Mouse (Mus musculus): ENCODE results near the gene Gm9611. TPM values are rescaled to one million over a fixed set of nuclear protein-coding genes. Genes with fewer than 3 reads are reported as not detected.
"Not testable (repeated sequence)": the region's sequence is repeated elsewhere in the genome, so short reads cannot be mapped to it uniquely, and the experiment has no call there.

Gene Gm9611
- not detected in 2 replicates for polyA plus RNA-seq (2012; rRNA removed)

- H3K27ac ChIP-seq (ENCODE audit: insufficient read depth, low read depth, low read length); H3K27me3 ChIP-seq (ENCODE audit: control insufficient read depth, insufficient read depth, low read length); H3K4me1 ChIP-seq (ENCODE audit: control insufficient read depth, insufficient read depth, insufficient read length, low read length); H3K4me3 ChIP-seq (ENCODE audit: low read depth, low read length); H3K36me3 ChIP-seq (ENCODE audit: control insufficient read depth, insufficient read depth, low read length): not testable (repeated sequence)
- 57% methylated on average over 1 of the region's 3 CpGs for WGBS
These were observed at the start of gene Gm9611 for GRCm38 (mm10) chr14:42297258-42297657. Gene Gm9611, minus strand, starts transcription at chr14:42297358.

GRCm38 (mm10) chr14:42309910-42310309, 12.8 kb upstream of the Gm9611 start, which contains the start of gene Gm7995:
Gene Gm7995, plus strand, starts transcription at chr14:42310210.
- WGBS, result no CpG with 5 or more reads among the region's 1 CpGs
- H3K4me3 ChIP-seq (ENCODE audit: low read depth, low read length), result not testable (repeated sequence)

GRCm38 (mm10) chr14:42259948-42260347, 37.2 kb downstream of the Gm9611 start, which contains the start of gene Gm17026:
Gene Gm17026, minus strand, starts transcription at chr14:42260048.
- 78% methylated on average over 1 of the region's 3 CpGs for WGBS
- not testable (repeated sequence) for H3K36me3 ChIP-seq (ENCODE audit: control insufficient read depth, insufficient read depth, low read length); H3K4me1 ChIP-seq (ENCODE audit: control insufficient read depth, insufficient read depth, insufficient read length, low read length); H3K4me3 ChIP-seq (ENCODE audit: low read depth, low read length); H3K27me3 ChIP-seq (ENCODE audit: control insufficient read depth, insufficient read depth, low read length); H3K27ac ChIP-seq (ENCODE audit: insufficient read depth, low read depth, low read length)

More at GRCm38 (mm10) chr14:42309910-42310309, 12.8 kb upstream of the Gm9611 start, which contains the start of gene Gm7995:
- H3K4me1 ChIP-seq (ENCODE audit: control insufficient read depth, insufficient read depth, insufficient read length, low read length); H3K27me3 ChIP-seq (ENCODE audit: control insufficient read depth, insufficient read depth, low read length); H3K36me3 ChIP-seq (ENCODE audit: control insufficient read depth, insufficient read depth, low read length); H3K27ac ChIP-seq (ENCODE audit: insufficient read depth, low read depth, low read length): not testable (repeated sequence)

Other genes with a start within 250 kb of the Gm9611 start
- not detected in 2 replicates for gene Gm7951, start 180.0 kb downstream of the Gm9611 start, polyA plus RNA-seq (2012; rRNA removed)
- gene Gm17027, start 134.7 kb downstream of the Gm9611 start, polyA plus RNA-seq (2012; rRNA removed), result not detected in 2 replicates
- not detected in 2 replicates for gene Gm3573, start 106.6 kb downstream of the Gm9611 start, polyA plus RNA-seq (2012; rRNA removed)
- gene Gm17026, start 37.3 kb downstream of the Gm9611 start, polyA plus RNA-seq (2012; rRNA removed), result not detected in 2 replicates
- not detected in 2 replicates for gene Gm7995, start 12.9 kb upstream of the Gm9611 start, polyA plus RNA-seq (2012; rRNA removed)
- not detected in 2 replicates for gene Gm8005, start 142.3 kb upstream of the Gm9611 start, polyA plus RNA-seq (2012; rRNA removed)
- gene Gm8011, start 166.5 kb upstream of the Gm9611 start, polyA plus RNA-seq (2012; rRNA removed), result not detected in 2 replicates
- not detected in 2 replicates for gene Gm8020, start 205.0 kb upstream of the Gm9611 start, polyA plus RNA-seq (2012; rRNA removed)
- not detected in 2 replicates for gene Gm8024, start 226.9 kb upstream of the Gm9611 start, polyA plus RNA-seq (2012; rRNA removed)

All from small intestine, adult 2 months (tissue).